Mouse (Mus musculus) spleen, embryonic (tissue): ENCODE measurements around the gene 4930558K02Rik.

ENCODE experiments used
- CTCF ChIA-PET: fragments of 350-600 bp; sonication (Branson Sonifier 250); formaldehyde crosslinking; loops from one replicate; lab custom pipeline; 2022; lab: Charles Lee

The 4930558K02Rik gene

GRCm38 (mm10) chr1:161998781-161999180 lies 19.3 kb upstream of the 4930558K02Rik start:
- CTCF ChIA-PET = no interaction called here

DNA sequence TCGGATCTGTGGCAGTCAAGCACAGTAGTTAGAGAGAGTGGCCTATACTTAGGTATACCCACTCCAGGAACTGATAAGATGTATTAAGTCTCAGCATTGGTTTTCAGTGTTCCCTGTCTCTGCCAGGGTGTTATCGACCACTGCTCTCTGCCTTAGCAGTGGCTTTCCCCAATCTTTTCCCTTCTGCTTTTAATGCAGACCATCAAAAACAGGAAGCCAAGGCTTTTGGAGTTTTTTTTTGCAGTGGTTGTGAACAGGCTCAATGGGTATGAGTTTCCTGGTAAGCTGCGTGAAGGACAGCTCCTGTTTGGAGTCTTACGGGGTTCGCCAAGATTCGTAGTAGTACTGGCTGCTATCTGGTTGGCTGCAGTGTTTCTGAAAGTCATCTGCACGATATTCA lies 13.0 kb upstream of the 4930558K02Rik start:
- CTCF ChIA-PET = interaction anchor here (0.7 kb wide), 1 partner anchor 252 kb away, joined by 3 read pairs; no protein-coding TSS in a partner anchor

DNA sequence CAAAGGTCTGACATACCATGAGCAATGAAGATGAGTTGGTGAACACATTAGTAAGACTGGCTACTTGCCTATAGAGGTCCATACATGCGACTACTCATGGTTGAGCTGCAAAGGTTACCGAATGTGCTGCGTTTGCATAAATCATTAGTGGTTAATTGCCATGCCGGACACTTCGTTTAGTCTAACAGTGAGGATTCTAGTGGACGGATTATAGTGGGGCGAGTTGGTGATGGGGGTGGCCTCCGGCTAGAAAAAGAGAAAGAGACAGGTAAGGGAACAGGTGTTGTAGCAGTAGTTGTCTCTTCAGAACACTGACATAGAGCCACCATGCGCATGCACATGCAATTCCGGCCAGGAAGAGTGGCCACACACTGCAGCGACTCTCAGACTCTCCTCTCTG lies 12.4 kb upstream of the 4930558K02Rik start:
- CTCF ChIA-PET = no interaction called here

DNA sequence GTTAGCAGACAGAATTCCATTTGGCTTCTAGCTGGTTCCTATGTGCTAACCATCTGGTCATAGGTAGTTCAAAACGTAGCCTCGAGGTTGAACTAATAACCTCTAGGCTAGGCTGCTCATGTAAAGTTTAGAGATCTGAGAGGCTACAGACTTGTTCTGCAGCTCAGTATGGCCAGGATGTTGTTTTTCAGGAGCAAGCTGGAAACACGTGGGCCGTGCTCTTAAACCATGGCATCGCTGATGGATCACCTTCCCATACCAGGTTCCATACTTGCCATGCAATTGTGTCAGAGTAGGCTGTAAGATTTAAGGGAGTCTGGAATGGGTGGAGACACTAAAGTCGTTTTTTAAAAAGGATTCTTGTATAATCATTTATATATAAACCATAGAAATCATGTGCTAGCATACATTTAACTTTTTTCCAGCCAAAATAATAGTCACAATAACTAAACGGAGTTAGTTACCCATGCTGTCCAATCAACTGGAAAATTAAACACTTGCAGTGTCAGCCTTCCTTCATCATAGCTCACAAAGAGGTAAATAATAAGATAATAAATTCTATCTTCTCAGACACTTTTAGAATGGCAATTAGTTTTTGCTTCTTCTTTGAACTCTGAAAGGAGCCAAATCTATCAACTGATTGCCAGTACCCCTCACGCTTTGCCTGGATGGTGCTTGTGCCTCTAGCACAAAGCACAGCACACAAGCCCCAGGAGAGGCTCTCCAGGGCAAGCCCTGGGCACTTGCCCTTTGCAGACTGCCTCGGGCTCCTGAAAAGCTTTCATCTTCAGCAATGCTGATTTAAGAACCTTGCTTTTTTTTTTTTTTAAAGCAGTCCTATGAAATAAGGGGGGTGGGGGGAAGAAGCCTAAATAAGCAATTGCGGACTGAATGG lies 11.5 kb upstream of the 4930558K02Rik start:
- CTCF ChIA-PET = interaction anchor here (0.6 to 0.9 kb wide), 5 partner anchors 9 to 327 kb away, joined by 3 to 30 read pairs (median 5); no protein-coding TSS in a partner anchor

- CTCF ChIA-PET = no interaction called here
These were observed 4.6 kb upstream of the 4930558K02Rik start for GRCm38 (mm10) chr1:161983979-161984566.

DNA sequence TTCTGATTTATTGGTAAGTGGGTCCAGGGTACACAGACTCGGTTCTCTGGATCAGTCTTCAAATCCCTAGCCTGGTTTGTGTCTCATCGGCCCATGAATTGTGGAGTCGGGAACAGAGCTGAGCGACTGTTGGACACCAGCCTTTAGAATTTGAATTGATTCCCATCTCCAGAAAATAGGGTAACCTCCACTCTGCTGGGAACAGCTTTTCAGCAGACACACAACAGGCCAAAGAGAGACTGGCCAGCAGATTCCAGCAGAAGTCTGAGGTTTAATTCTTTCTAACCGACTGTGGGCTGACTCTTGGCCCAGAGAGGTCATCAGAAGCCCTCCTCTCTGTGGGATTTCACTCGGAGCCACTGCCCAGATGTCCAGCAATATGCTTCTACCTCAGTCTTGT lies 4.0 kb upstream of the 4930558K02Rik start:
- CTCF ChIA-PET = no interaction called here

GRCm38 (mm10) chr1:161980626-161981298 lies 1.3 kb upstream of the 4930558K02Rik start:
- CTCF ChIA-PET = interaction anchor here (0.6 to 0.7 kb wide), 2 partner anchors 163 to 232 kb away, joined by 4 to 6 read pairs; no protein-coding TSS in a partner anchor

DNA sequence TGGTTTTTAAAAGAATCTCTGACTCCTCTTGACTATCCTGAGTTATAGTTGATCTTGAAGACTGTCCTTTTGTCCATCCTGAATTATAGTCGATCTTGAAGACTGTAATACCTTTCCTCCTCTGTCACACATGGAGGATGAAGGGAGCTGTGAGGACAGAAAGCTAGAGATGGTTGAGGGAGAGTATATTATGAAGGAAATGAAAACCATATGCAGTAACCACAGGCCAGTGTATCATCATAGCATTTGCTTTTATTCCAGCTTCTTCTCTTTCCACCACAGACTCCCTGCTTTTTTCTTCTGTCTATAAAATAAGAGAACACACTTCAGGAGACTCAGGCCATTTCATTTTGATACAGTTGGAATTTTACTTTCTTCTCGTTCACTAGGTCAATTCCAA lies 610 bp upstream of the 4930558K02Rik start:
- CTCF ChIA-PET = interaction anchor here (0.6 kb wide), 1 partner anchor 231 kb away, joined by 6 read pairs; no protein-coding TSS in a partner anchor

GRCm38 (mm10) chr1:161978173-161978700 lies 1.2 kb downstream of the 4930558K02Rik start:
- CTCF ChIA-PET = interaction anchor here (0.7 kb wide), 1 partner anchor 203 kb away, joined by 10 read pairs; no protein-coding TSS in a partner anchor

GRCm38 (mm10) chr1:161977331-161977730 lies 2.1 kb downstream of the 4930558K02Rik start:
- CTCF ChIA-PET = interaction anchor here (0.7 kb wide), 3 partner anchors 103 to 202 kb away, joined by 3 to 10 read pairs (median 10); no protein-coding TSS in a partner anchor

DNA sequence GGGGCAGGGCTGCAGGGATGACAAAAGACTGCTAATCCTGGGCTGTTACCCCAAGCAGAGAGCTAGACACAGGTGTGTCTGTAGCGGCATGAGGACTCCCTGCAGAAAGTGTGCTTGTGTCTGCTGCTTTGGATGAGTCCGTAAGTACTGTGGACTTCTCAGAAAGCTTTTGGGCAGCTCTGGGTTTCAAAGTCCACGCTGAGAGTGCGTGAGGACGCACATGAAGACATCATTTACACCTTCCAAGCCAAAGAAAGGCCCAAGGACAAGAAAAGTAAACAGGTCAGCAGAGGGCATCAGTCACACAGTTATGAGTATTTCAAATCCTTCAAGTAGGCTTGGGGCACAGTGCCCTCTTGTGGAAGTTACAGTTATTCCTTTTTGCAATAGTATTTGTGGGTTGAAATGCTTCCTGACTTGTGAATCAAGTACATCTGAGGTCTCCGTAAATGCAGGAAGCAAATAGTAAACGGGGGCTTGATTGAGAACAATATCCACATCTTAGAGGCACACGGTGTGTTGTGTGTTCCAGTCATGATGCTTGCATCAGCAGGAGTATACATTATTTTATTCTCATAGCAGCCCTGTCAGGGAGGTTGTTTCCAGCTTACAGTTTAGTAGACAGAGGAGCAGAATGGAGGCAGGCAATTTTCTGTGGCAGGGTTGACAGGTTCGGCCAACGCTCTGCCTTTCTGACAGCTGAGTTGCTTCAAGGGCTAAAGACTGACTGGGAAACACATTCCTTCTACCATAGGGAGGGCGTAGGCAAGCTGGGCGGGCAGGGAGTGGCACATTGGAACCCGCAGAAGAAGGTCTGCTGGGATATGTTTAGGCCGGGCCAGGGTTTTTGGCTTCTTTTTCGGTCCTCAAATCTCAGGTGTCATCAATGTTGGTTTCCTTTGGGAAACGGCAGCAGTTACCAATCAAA lies 2.9 kb downstream of the 4930558K02Rik start:
- CTCF ChIA-PET = interaction anchor here (0.6 to 0.8 kb wide), 4 partner anchors 20 to 210 kb away, joined by 3 to 14 read pairs (median 3); no protein-coding TSS in a partner anchor

DNA sequence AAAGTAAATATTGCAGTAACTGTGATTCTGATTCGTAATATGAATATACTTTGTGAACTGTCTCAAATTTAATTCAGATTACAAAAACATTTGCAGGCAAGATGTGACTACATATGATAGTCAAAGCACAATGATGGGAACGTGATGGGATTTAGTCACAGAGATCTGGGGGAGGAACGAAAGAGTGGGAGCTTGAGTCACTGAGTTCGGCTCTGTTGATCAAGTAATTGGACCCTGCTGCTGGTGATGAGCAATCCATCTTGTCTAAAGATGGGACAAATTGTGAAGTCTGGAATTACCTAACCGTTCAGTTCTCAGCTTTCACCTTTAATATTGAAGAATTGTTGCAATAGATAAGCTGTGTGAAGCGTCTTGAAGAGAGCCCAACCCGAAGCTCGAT lies 7.2 kb downstream of the 4930558K02Rik start:
- CTCF ChIA-PET = no interaction called here

GRCm38 (mm10) chr1:161970874-161971273 lies 8.6 kb downstream of the 4930558K02Rik start:
- CTCF ChIA-PET = no interaction called here

DNA sequence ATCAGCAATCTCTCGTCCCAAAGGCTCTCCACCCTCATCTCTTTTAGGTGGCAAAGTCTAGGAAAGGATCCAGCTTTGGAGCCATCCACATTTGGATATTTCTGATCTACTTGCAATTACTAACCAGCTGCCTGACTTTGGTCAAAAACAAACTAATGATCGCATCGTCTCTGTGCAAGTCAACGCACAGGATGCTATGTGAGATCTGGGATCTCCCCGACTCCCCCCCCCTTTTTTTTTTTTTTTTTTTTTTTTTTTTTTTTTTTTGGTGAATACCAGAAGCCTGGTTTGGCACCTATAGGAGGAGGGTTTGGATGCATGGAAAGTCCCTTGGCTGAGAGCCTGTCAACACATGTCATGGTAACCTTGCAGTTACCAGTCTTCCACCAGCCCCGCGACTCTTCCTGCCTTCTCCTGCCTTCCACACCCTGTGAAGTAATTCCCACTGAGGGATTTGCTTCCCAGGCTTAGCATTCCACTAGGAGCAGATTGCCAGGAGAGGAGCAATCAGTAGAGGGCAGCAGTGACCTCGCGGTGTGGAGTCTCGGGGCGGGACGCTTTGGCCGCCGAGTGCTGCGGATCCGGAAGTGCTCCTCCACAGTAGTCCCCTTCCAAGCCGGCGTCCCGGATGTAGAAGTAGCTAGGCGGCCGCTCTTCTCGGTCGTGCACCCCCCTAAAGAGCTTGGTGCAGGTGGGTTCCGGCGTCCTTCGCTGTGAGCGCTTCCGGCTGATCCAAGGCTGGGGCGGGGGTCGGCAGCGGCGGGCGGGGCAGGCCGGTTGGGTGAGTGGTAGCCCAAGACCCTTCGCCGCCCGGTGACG lies 10.6 kb downstream of the 4930558K02Rik start, which contains the start of gene Pigc:
Gene Pigc (plus strand): TSS at position 598 of the 819 bp plus-strand sequence.
- CTCF ChIA-PET = no interaction called here

- CTCF ChIA-PET = interaction anchor here (0.7 kb wide), 1 partner anchor 1245 kb away, joined by 4 read pairs; no protein-coding TSS in a partner anchor
These were observed 11.5 kb downstream of the 4930558K02Rik start for GRCm38 (mm10) chr1:161967936-161968335.

- CTCF ChIA-PET = interaction anchor here (0.6 to 1.2 kb wide), 6 partner anchors 11 to 1784 kb away, joined by 4 to 19 read pairs (median 4); no protein-coding TSS in a partner anchor
These were observed 16.7 kb downstream of the 4930558K02Rik start for GRCm38 (mm10) chr1:161962465-161963377.

DNA sequence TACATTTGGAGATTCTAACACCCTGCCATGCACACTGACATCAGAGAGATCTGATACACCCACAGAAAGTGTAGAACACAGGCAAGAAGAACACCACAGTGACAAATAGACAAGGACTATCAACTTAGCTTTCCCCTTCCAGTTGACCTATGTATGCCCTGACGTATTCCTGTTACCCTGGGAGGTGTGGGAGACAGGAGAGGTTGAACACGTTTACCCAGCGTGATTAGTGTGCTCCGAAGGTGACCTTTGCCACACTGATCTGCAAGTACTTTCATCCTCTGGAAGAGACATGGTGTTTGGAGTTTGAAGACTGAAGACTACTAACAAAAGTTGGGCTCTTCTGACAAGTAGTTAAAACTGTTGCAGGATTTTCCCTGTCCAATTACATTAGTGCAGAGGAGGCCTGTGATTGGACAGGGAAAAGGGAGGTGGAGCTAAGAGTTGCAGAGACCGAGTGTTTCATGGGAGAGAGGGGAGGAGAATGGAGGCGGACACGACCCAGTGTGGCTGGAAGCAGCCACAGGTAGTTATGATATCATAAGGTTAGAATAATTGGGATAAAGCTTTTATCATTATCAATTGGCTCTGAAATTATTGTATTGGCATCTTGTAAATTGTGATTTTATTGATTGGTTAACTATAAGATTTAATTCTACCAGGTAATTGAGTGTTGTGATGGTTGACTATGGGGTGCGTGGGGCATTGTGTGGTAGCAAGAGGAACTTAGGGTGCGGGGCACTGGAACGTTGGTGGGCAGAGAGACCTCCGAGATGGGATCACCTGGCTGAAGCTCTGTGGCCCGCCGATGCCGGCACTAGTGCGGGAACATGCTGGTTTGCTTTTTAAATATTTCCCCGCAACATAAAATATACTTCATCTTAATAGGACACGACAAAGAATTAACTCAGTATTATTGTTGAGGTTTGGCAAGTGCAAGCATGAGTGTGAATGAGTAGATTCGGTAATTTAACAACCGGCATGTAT lies 21.2 kb downstream of the 4930558K02Rik start:
- CTCF ChIA-PET = no interaction called here
